Mouse (Mus musculus) activated CD4-positive, CD25-positive, alpha-beta regulatory T cell, adult 4 months (primary cell): ENCODE data around the gene Rbpjl. TPM values are rescaled to one million over a fixed set of nuclear protein-coding genes. Genes with fewer than 3 reads are reported as not detected.

Experiments used
- ATAC-seq: one replicate; pipeline ENCODE4 v1.8.0; 2017
- polyA plus RNA-seq, 2 experiments: library from polyadenylated mRNA; unstranded; fragments of 100-300 nt; shearing (Covaris generic); gene quantifications; one replicate each; pipeline ENCODE4 v1.2.1; 2017

Gene Rbpjl
- polyA plus RNA-seq, 2 experiments from 2014 or later = not detected

GRCm38 (mm10) chr2:164445399-164446085 lies 42.6 kb downstream of the Rbpjl start:
- no peak for ATAC-seq

GRCm38 (mm10) chr2:164446086-164446469 lies 43.1 kb downstream of the Rbpjl start:
- ATAC-seq = no peak

GRCm38 (mm10) chr2:164448140-164448539 lies 45.2 kb downstream of the Rbpjl start:
- ATAC-seq = no peak

- ATAC-seq = no peak
Observed at GRCm38 (mm10) chr2:164448921-164449320, 46.0 kb downstream of the Rbpjl start.

- no peak for ATAC-seq
Observed at GRCm38 (mm10) chr2:164449341-164450042, 46.6 kb downstream of the Rbpjl start.

- no peak for ATAC-seq
Observed at GRCm38 (mm10) chr2:164452000-164452676, 49.2 kb downstream of the Rbpjl start.

- ATAC-seq = no peak
Observed at GRCm38 (mm10) chr2:164453047-164453757, 50.3 kb downstream of the Rbpjl start.

GRCm38 (mm10) chr2:164453887-164454500 lies 51.1 kb downstream of the Rbpjl start:
- no peak for ATAC-seq

GRCm38 (mm10) chr2:164454846-164455245 lies 51.9 kb downstream of the Rbpjl start:
- ATAC-seq = no peak

- no peak for ATAC-seq
Observed at GRCm38 (mm10) chr2:164455421-164456190, 52.7 kb downstream of the Rbpjl start.

- ATAC-seq = no peak
Observed at GRCm38 (mm10) chr2:164456413-164456812, 53.5 kb downstream of the Rbpjl start.

- ATAC-seq = peak; percentile 65
Observed at GRCm38 (mm10) chr2:164456864-164457300, 53.9 kb downstream of the Rbpjl start, which contains the start of gene Sys1. TSS of gene Sys1 (plus strand) at chr2:164456964.

GRCm38 (mm10) chr2:164457942-164458341 lies 55.0 kb downstream of the Rbpjl start:
- ATAC-seq = no peak

GRCm38 (mm10) chr2:164458535-164458934 lies 55.6 kb downstream of the Rbpjl start:
- ATAC-seq = no peak

GRCm38 (mm10) chr2:164460745-164461551 lies 58.0 kb downstream of the Rbpjl start, which contains the start of gene Gm20458:
TSS of gene Gm20458 (plus strand) at chr2:164460967.
- peak; percentile 84 for ATAC-seq

Other genes starting within 250 kb of the Rbpjl start
- under 1 TPM in 1 of 2 experiments, not detected in 1; 0.12 TPM for gene Kcns1, start 232.0 kb upstream of the Rbpjl start, polyA plus RNA-seq
- not detected for gene Wfdc5, start 220.4 kb upstream of the Rbpjl start, polyA plus RNA-seq
- not detected for gene Wfdc12, start 212.5 kb upstream of the Rbpjl start, polyA plus RNA-seq
- not detected for gene Wfdc15a, start 203.0 kb upstream of the Rbpjl start, polyA plus RNA-seq
- not detected for gene Wfdc15b, start 181.5 kb upstream of the Rbpjl start, polyA plus RNA-seq
- gene Svs2, start 164.7 kb upstream of the Rbpjl start, polyA plus RNA-seq = not detected
- not detected for gene Svs3b, start 146.5 kb upstream of the Rbpjl start, polyA plus RNA-seq
- gene Svs4, start 124.7 kb upstream of the Rbpjl start, polyA plus RNA-seq = not detected
- gene Svs3a, start 113.9 kb upstream of the Rbpjl start, polyA plus RNA-seq = not detected
- gene Svs6, start 86.4 kb upstream of the Rbpjl start, polyA plus RNA-seq = not detected
- gene Svs5, start 70.4 kb upstream of the Rbpjl start, polyA plus RNA-seq = not detected
- 1 to 10 TPM; 3.4 to 4.2 TPM for gene Slpi, start 14.0 kb upstream of the Rbpjl start, polyA plus RNA-seq
- gene Matn4, start 2.0 kb downstream of the Rbpjl start, polyA plus RNA-seq = under 1 TPM in 1 of 2 experiments, not detected in 1; 0.32 TPM
- 10 to 100 TPM; 13.8 to 23.7 TPM for gene Sdc4, start 40.7 kb downstream of the Rbpjl start, polyA plus RNA-seq
- 10 to 100 TPM; 29.7 to 33.4 TPM for gene Sys1, start 53.8 kb downstream of the Rbpjl start, polyA plus RNA-seq
- 1 to 10 TPM in 1 of 2 experiments, not detected in 1; 3.7 TPM for gene Gm20458, start 57.8 kb downstream of the Rbpjl start, polyA plus RNA-seq
- under 1 TPM in 1 of 2 experiments, not detected in 1; 0.37 TPM for gene Trp53tg5, start 70.6 kb downstream of the Rbpjl start, polyA plus RNA-seq
- gene Dbndd2, start 83.0 kb downstream of the Rbpjl start, polyA plus RNA-seq = 1 to 10 TPM; 2.1 to 6.8 TPM
- gene Pigt, start 94.4 kb downstream of the Rbpjl start, polyA plus RNA-seq = 10 to 100 TPM; 19.6 to 47.7 TPM
- gene Wfdc2, start 159.3 kb downstream of the Rbpjl start, polyA plus RNA-seq = not detected
- gene Spint3, start 170.3 kb downstream of the Rbpjl start, polyA plus RNA-seq = not detected
- not detected for gene Wfdc6a, start 182.3 kb downstream of the Rbpjl start, polyA plus RNA-seq
- not detected for gene Eppin, start 190.5 kb downstream of the Rbpjl start, polyA plus RNA-seq
- not detected for gene Wfdc6b, start 210.4 kb downstream of the Rbpjl start, polyA plus RNA-seq
- gene Wfdc8, start 210.5 kb downstream of the Rbpjl start, polyA plus RNA-seq = not detected
- not detected for gene Wfdc16, start 235.7 kb downstream of the Rbpjl start, polyA plus RNA-seq